Mouse (Mus musculus) c-Kit-positive CD71-positive TER-119-negative erythroid progenitor cells, embryonic 14.5 days (primary cell): ENCODE data around the gene Casp14.
"Not testable (repeated sequence)": the region's sequence is repeated elsewhere in the genome, so short reads cannot be mapped to it uniquely, and the experiment has no call there.

Experiments
- DNase-seq: peaks from one replicate; pipeline ENCODE4 v3.0.0-alpha.2; 2013; ENCODE audit warnings: low read depth

The Casp14 gene

DNA sequence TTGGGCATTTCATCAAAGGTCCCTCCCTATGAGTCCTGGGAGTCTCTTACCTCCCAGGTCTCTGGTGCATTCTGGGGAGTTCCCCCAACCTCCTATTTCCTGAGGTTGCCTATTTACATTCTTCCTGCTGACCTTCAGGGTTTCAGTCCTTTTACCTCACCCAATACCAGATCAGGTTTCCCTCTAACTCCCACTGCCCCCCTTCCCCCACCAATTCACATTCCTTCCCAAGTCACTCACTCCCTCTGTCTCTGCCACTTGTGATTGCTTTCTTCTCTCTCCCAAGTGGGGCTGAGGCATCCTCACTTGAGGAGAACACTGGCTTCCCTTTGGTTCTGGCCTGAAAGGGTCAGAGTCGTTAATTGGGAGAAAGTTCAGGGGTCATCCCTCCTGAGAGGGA, 48.0 kb downstream of the Casp14 start:
- DNase-seq, result not testable (repeated sequence)

DNA sequence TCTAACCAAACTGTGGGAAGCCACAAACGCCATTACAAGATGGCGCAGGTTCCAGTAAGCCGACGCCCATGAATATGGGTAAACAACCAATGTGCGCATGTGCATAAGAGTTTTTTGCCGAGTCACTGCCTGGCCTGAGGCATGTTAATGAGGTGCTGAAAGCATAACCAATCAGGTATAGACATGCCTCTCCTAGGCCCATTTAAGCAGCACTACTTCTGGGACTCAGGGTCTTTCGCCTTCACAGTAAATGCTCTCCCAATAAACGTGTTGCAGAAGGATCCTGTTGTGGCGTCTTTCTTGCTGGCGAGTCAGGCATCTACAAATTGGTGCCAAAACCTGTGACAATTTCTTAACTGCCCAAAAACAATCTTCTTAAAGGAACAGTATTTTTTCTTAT, 51.4 kb downstream of the Casp14 start:
- not testable (repeated sequence) for DNase-seq

DNA sequence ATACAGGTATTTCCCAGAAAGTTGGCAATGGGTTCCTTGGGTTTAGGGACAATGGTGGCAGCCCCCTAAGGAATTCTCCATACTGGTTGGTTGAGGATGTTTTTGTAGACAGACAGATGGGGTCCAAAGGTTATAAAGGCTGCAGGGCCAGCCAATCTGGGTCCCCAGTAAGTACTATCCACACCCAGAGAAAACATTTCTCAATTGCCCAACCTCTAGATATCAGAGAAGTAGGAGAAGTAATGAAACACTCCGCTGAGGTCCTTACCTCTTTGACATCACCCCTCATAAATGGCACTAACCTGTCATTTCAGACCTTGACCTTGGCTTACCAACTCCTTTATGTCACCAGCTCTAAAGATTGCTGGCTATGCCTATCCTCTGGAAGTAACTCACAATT, 53.5 kb downstream of the Casp14 start:
- no peak for DNase-seq
